Mouse (Mus musculus) right cerebral cortex, postnatal 36 days (tissue): Measurements from ENCODE around the gene Bdh1.
"Not testable (repeated sequence)": the region's sequence is repeated elsewhere in the genome, so short reads cannot be mapped to it uniquely, and the experiment has no call there.

Experiments used
- DNase-seq, 2 experiments: peaks; one replicate each; pipeline ENCODE4 v3.0.0; 2022; ENCODE audit warnings: low spot score in 2 of 2, mixed read lengths in 1 of 2

The Bdh1 gene

DNA sequence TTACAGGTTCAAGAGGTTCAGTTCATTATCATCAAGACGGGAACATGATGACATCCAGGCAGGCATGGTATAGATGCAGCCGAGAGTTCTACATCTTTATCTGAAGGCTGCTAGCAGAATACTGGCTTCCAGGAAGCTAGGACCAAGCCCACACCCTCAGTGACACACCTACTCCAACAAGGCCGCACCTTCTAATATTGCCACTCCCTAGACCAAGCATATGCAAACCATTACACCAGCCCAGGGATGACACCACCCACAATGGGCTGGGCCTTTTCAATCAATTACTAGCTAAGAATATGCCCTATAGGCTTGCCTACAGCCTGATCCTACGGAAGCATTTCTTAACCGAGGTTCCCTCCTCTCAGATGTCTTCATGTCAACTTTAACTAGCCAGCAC, 42.9 kb downstream of the Bdh1 start:
- DNase-seq = no peak

DNA sequence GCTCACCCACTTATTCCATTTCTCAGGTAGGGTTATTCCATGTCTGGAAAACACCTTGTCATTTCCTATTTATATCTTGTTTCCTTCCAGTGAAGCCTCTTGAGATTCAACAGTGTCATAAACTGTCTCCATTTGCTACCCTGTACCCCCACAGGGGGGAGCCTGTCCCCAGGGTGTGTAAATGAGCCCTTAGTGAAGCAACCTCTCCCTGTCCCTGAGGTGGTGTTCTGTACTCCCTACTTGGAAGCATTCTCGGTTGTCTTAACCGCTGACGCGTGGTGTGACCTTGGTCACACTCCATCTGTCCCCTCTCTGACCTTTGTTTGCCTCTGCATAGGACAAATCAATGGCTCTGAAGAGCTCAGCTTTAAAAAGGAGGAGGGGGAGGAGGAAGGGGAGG, 43.5 kb downstream of the Bdh1 start:
- DNase-seq = peak in 1 of 2 experiments; percentile 63

DNA sequence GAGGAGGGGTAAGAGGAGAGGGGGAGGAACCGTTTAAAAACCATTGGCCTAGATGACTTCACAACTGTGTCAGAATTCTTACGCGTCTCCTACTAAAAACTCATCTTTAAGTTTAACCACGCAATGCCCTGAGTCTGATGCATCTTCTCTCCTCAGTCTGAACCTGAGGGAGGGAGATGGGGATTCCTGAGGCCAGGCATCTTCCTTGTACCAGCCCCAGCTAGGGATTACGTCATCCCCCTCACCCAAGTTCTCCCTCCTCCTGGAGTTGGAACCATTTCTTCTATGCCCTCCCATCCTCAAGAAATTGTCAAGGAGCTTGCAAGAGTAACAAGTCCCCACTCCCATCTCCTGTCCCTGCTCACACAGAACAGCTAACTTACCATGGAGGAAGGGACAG, 44.0 kb downstream of the Bdh1 start:
- no peak for DNase-seq

- not testable (repeated sequence) for DNase-seq
Observed at GRCm38 (mm10) chr16:31470819-31471218, 48.7 kb downstream of the Bdh1 start.

DNA sequence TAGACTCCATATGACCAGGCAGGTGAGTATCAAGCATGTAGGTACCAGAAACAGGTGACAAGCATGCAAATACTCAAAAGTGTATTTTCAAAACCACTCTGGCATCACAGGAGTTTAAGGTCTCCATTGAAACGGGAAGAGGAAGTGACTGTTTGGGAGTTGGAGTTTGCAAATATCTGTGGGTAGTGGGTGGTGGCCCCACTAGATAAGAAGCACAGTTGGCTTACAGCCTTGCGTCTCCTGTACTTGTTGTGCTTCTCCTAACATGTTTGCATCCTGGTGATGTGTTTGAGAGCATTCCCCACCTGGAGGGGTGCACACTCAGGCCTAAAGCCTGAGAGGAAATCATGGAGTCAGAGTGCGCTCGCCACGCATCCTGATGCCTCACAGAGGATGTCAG, 49.9 kb downstream of the Bdh1 start:
- no peak for DNase-seq

- DNase-seq = no peak
Observed at GRCm38 (mm10) chr16:31473226-31473625, 51.1 kb downstream of the Bdh1 start.

GRCm38 (mm10) chr16:31475123-31475968, 53.3 kb downstream of the Bdh1 start:
- no peak for DNase-seq

GRCm38 (mm10) chr16:31476872-31477603, 55.0 kb downstream of the Bdh1 start:
- no peak for DNase-seq

- DNase-seq = no peak
Observed at GRCm38 (mm10) chr16:31485336-31485735, 63.3 kb downstream of the Bdh1 start.

DNA sequence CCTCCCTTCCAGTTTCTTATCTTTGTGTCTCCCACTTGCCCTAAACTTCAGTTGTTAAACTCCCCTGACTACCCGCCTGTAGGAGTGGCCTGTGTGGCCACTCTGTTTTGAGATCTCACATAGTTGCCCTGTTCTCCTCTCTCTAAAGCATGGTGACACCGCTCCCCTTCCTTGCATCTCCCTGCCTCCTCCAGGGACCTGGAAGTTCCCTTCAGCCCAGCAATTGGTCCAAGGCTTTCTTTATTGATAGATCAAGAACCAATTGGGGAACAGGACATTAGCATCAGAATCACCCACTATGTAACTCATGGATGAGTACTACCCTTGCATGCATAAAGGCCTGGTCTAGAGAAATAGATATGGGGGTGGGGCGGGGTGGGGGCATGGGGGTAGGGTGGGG, 65.2 kb downstream of the Bdh1 start:
- no peak for DNase-seq

DNA sequence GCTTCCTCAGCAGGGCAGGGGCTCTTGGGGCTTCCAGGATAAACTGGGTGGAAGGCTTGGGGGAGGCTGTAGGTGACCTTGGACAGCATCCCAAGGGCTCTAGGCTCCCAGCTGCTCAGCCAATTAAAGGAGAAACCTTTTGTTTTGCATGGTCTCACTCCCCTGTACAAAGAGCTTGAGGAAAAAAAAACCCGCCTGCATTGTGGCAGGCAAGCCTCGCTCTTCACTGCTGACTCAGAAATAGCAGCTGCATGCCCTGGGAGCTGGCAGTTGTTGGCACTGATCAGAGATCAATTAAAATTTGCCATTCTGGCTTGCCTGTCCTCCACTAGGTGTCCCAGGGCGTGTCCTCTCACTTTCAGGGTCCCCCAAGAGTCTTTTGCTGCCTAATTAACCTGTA, 67.0 kb downstream of the Bdh1 start:
- DNase-seq = no peak

GRCm38 (mm10) chr16:31490967-31491366, 68.9 kb downstream of the Bdh1 start:
- DNase-seq = no peak

DNA sequence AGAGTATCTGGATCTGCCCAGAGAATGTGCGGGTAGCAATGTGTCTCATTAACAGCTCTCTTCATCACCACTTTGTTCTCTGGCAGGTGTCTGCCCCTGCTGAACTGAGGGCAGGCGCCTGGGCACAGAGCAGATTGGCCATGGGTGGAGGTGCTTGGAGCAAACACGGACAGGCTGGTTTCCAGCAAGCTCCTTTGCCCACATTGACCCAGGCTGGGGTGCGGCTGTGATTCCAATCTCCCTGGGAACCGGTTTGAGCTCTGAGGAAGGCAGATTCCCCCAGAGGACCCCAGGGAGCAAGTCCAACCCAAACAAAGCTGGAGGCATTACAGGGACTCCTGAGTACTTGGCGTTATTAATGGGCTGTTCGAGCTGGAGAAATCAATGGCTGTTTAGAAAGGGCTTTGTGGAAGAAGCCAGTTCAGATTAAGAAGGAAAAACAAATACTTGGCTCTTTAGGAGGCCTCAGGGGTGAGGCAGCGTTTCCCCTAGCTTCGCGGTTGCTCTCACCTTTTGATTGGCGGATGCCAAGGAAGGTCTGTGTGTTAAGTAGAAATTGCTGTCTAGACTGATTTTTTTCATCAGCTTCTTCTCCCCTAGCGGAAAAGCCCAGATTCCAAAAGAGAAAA, 71.0 kb downstream of the Bdh1 start:
- DNase-seq = no peak

DNA sequence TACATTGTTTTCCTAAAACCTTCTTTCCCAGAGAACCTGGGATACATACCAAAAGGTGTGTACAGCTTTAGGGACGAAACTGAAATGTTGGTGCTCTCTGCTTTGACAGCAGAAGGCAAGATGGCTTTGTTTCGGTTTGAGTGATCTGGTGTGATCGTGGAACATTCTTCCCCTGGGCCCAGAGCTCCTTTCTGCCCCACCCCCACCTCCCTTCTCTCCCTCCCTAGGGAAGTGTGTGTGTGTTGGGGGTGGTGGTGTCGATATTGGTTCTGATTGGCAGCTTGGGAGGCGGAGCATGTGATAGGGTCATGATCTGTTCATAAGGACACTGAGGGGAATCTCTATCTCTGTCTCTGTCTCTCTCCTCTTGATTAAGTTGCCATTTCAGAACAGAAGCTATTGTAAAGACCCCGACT, 71.5 kb downstream of the Bdh1 start:
- DNase-seq = no peak

DNA sequence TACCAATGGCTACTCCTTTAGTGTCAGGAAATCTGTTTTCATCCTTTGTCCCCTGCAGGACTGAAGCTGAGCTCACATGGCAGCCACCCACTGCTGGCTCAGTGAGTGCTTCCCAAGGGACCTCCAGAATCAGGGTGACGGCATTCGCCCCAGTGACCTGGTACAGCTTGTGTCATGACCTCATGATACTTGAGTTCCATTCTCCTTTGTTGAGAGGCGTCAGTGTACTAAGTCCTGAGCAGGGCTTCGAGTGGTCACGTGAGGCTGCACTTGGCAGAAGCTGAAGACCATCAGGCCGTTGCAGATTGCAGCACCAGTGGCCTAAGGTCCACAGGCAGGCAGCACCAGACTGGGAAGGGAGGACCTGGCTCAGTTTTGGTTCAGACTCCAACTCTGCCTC, 71.9 kb downstream of the Bdh1 start:
- peak in 1 of 2 experiments; percentile 24 for DNase-seq

- DNase-seq = no peak
Observed at GRCm38 (mm10) chr16:31495356-31495755, 73.3 kb downstream of the Bdh1 start.

DNA sequence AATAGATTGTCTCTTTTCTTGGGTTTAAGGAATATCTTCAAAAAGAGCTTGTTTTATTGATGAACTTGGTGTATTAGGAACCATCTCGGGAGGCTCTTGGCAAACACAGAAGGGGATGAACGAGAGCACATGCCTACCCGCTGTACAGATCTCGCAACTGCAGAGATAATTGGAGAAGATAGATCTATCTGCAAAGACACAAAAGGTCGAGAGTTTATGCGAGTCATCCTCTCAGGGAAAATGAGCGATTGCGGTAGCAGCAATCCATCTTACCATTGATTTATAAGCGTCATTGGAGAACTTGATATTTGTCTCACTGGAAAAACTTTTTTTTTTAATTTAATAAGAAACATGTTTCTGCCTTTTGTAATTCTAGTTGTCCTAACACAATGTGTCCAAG, 73.7 kb downstream of the Bdh1 start:
- DNase-seq = no peak

- DNase-seq = no peak
Observed at GRCm38 (mm10) chr16:31498336-31498735, 76.3 kb downstream of the Bdh1 start.

- no peak for DNase-seq
Observed at GRCm38 (mm10) chr16:31499021-31499420, 76.9 kb downstream of the Bdh1 start.

- DNase-seq = peak; percentile 60 to 63
Observed at GRCm38 (mm10) chr16:31499681-31500310, 77.7 kb downstream of the Bdh1 start.

- no peak for DNase-seq
Observed at GRCm38 (mm10) chr16:31500532-31500931, 78.5 kb downstream of the Bdh1 start.
